Mouse (Mus musculus): Measurements from ENCODE around the gene Map6. TPM values are rescaled to one million over a fixed set of nuclear protein-coding genes. Genes with fewer than 3 reads are reported as not detected.

The Map6 gene
- polyA plus RNA-seq, 1 experiment from 2014 or later = 57.0 TPM

GRCm38 (mm10) chr7:99268951-99269945 is 2.0 kb downstream of the Map6 start:
- no peaks in the 10 kb centered on the region for H3K36me3 ChIP-seq (ENCODE audit: control insufficient read depth, insufficient read depth, low read length)
- peak overlapping the region; percentile 80 for H3K9ac ChIP-seq (ENCODE audit: low read length)
- peaks cover 24% of the 10 kb centered on the region for H3K27me3 ChIP-seq (ENCODE audit: control insufficient read depth, insufficient read depth, low read length)
- H3K4me3 ChIP-seq (ENCODE audit: low read depth, low read length) = peak overlapping the region; percentile 73
- H3K4me2 ChIP-seq (ENCODE audit: low read depth) = peak overlapping the region; percentile 97
- peak; percentile 28 for DNase-seq (ENCODE audit: low spot score)
- no peak overlapping the region for H3K27ac ChIP-seq (ENCODE audit: low read depth, low read length)
- WGBS = 8% methylated on average over 42 of the region's 42 CpGs
- H3K4me1 ChIP-seq (ENCODE audit: control insufficient read depth, insufficient read depth, low read length) = peaks cover 19% of the 10 kb centered on the region
- H3K9me3 ChIP-seq (ENCODE audit: control insufficient read depth, low read length) = no peaks in the 10 kb centered on the region
- ATAC-seq (ENCODE audit: insufficient read depth, low FRiP score, low TSS enrichment) = no peak; the same call in 1 of the 2 replicates

GRCm38 (mm10) chr7:99271630-99272029 is 4.4 kb downstream of the Map6 start:
- H3K36me3 ChIP-seq (ENCODE audit: control insufficient read depth, insufficient read depth, low read length) = no peaks in the 10 kb centered on the region
- peak overlapping the region; percentile 35; the same call in 1 of the 2 replicates for H3K9ac ChIP-seq (ENCODE audit: low read length)
- H3K27ac ChIP-seq (ENCODE audit: low read depth, low read length) = peak overlapping the region; percentile 49; the same call in 1 of the 2 replicates
- peak overlapping the region; percentile 73 for H3K4me3 ChIP-seq (ENCODE audit: low read depth, low read length)
- ATAC-seq (ENCODE audit: insufficient read depth, low FRiP score, low TSS enrichment) = no peak
- no peaks in the 10 kb centered on the region for H3K9me3 ChIP-seq (ENCODE audit: control insufficient read depth, low read length)
- peaks cover 19% of the 10 kb centered on the region for H3K4me1 ChIP-seq (ENCODE audit: control insufficient read depth, insufficient read depth, low read length)
- peak overlapping the region; percentile 97 for H3K4me2 ChIP-seq (ENCODE audit: low read depth)
- WGBS = 59% methylated on average over 9 of the region's 9 CpGs
- DNase-seq (ENCODE audit: low spot score) = no peak
- H3K27me3 ChIP-seq (ENCODE audit: control insufficient read depth, insufficient read depth, low read length) = peaks cover 20% of the 10 kb centered on the region

- Histone ChIP-seq H3K9me3 (ENCODE audit: control insufficient read depth, low read length) (no peaks in the 10 kb centered on the region), H3K27me3 (ENCODE audit: control insufficient read depth, insufficient read depth, low read length) (no peaks in the 10 kb centered on the region), H3K4me3 (ENCODE audit: low read depth, low read length) (no peak overlapping the region), H3K36me3 (ENCODE audit: control insufficient read depth, insufficient read depth, low read length) (no peaks in the 10 kb centered on the region), H3K27ac (ENCODE audit: low read depth, low read length) (no peak overlapping the region), H3K9ac (ENCODE audit: low read length) (no peak overlapping the region), H3K4me2 (ENCODE audit: low read depth) (no peak overlapping the region), H3K4me1 (ENCODE audit: control insufficient read depth, insufficient read depth, low read length) (peaks cover 10% of the 10 kb centered on the region)
- 73% methylated on average over 6 of the region's 6 CpGs for WGBS
- DNase-seq (ENCODE audit: low spot score) (no peak), ATAC-seq (ENCODE audit: insufficient read depth, low FRiP score, low TSS enrichment) (no peak)
Observed at GRCm38 (mm10) chr7:99275131-99275530, 7.9 kb downstream of the Map6 start.

- Histone ChIP-seq H3K9ac (ENCODE audit: low read length) (no peak overlapping the region), H3K36me3 (ENCODE audit: control insufficient read depth, insufficient read depth, low read length) (no peaks in the 10 kb centered on the region), H3K27me3 (ENCODE audit: control insufficient read depth, insufficient read depth, low read length) (no peaks in the 10 kb centered on the region), H3K4me1 (ENCODE audit: control insufficient read depth, insufficient read depth, low read length) (0 out of 2 replicates have a peak, but pooled peaks cover 4% of the 10 kb centered on the region), H3K27ac (ENCODE audit: low read depth, low read length) (no peak overlapping the region), H3K9me3 (ENCODE audit: control insufficient read depth, low read length) (no peaks in the 10 kb centered on the region), H3K4me2 (ENCODE audit: low read depth) (no peak overlapping the region), H3K4me3 (ENCODE audit: low read depth, low read length) (no peak overlapping the region)
- no peak for DNase-seq (ENCODE audit: low spot score)
- no peak for ATAC-seq (ENCODE audit: insufficient read depth, low FRiP score, low TSS enrichment)
- 82% methylated on average over 1 of the region's 1 CpGs for WGBS
Observed at GRCm38 (mm10) chr7:99276679-99277078, 9.4 kb downstream of the Map6 start.

- no peaks in the 10 kb centered on the region for H3K27me3 ChIP-seq (ENCODE audit: control insufficient read depth, insufficient read depth, low read length)
- H3K27ac ChIP-seq (ENCODE audit: low read depth, low read length) = no peak overlapping the region
- no peaks in the 10 kb centered on the region for H3K36me3 ChIP-seq (ENCODE audit: control insufficient read depth, insufficient read depth, low read length)
- DNase-seq (ENCODE audit: low spot score) = no peak
- WGBS = 95% methylated on average over 8 of the region's 8 CpGs
- ATAC-seq (ENCODE audit: insufficient read depth, low FRiP score, low TSS enrichment) = no peak
- no peak overlapping the region for H3K9ac ChIP-seq (ENCODE audit: low read length)
- no peaks in the 10 kb centered on the region for H3K4me1 ChIP-seq (ENCODE audit: control insufficient read depth, insufficient read depth, low read length)
- no peak overlapping the region for H3K4me3 ChIP-seq (ENCODE audit: low read depth, low read length)
- no peaks in the 10 kb centered on the region for H3K9me3 ChIP-seq (ENCODE audit: control insufficient read depth, low read length)
- no peak overlapping the region for H3K4me2 ChIP-seq (ENCODE audit: low read depth)
Observed at GRCm38 (mm10) chr7:99278309-99278708, 11.1 kb downstream of the Map6 start.

GRCm38 (mm10) chr7:99279586-99279985 is 12.3 kb downstream of the Map6 start:
- whole genome bisulfite sequencing = 68% methylated on average over 8 of the region's 8 CpGs
- H3K27ac ChIP-seq (ENCODE audit: low read depth, low read length) = no peak overlapping the region
- no peaks in the 10 kb centered on the region for H3K9me3 ChIP-seq (ENCODE audit: control insufficient read depth, low read length)

GRCm38 (mm10) chr7:99287287-99287686 is 20.0 kb downstream of the Map6 start:
- H3K9ac ChIP-seq (ENCODE audit: low read length) = no peak overlapping the region
- ATAC-seq (ENCODE audit: insufficient read depth, low FRiP score, low TSS enrichment) (peak; percentile 98), DNase-seq (ENCODE audit: low spot score) (peak; percentile 80)
- H3K27me3 ChIP-seq (ENCODE audit: control insufficient read depth, insufficient read depth, low read length) = no peaks in the 10 kb centered on the region
- WGBS = 7% methylated on average over 3 of the region's 3 CpGs
- peak overlapping the region; percentile 47 for H3K27ac ChIP-seq (ENCODE audit: low read depth, low read length)
- no peaks in the 10 kb centered on the region for H3K9me3 ChIP-seq (ENCODE audit: control insufficient read depth, low read length)
- peaks cover 8% of the 10 kb centered on the region; the same call in 1 of the 2 replicates for H3K4me1 ChIP-seq (ENCODE audit: control insufficient read depth, insufficient read depth, low read length)
- H3K4me2 ChIP-seq (ENCODE audit: low read depth) = no peak overlapping the region
- H3K36me3 ChIP-seq (ENCODE audit: control insufficient read depth, insufficient read depth, low read length) = no peaks in the 10 kb centered on the region
- no peak overlapping the region for H3K4me3 ChIP-seq (ENCODE audit: low read depth, low read length)

More at GRCm38 (mm10) chr7:99279586-99279985, 12.3 kb downstream of the Map6 start:
- Histone ChIP-seq H3K36me3 (ENCODE audit: control insufficient read depth, insufficient read depth, low read length) (no peaks in the 10 kb centered on the region), H3K4me1 (ENCODE audit: control insufficient read depth, insufficient read depth, low read length) (no peaks in the 10 kb centered on the region), H3K27me3 (ENCODE audit: control insufficient read depth, insufficient read depth, low read length) (no peaks in the 10 kb centered on the region), H3K4me2 (ENCODE audit: low read depth) (no peak overlapping the region), H3K4me3 (ENCODE audit: low read depth, low read length) (no peak overlapping the region), H3K9ac (ENCODE audit: low read length) (no peak overlapping the region)
- DNase-seq (ENCODE audit: low spot score) (no peak), ATAC-seq (ENCODE audit: insufficient read depth, low FRiP score, low TSS enrichment) (no peak)

GRCm38 (mm10) chr7:99290008-99290407 is 22.8 kb downstream of the Map6 start:
- Histone ChIP-seq H3K36me3 (ENCODE audit: control insufficient read depth, insufficient read depth, low read length) (peaks cover 2% of the 10 kb centered on the region; the same call in 1 of the 2 replicates), H3K9me3 (ENCODE audit: control insufficient read depth, low read length) (no peaks in the 10 kb centered on the region), H3K4me3 (ENCODE audit: low read depth, low read length) (no peak overlapping the region), H3K4me1 (ENCODE audit: control insufficient read depth, insufficient read depth, low read length) (peaks cover 8% of the 10 kb centered on the region; the same call in 1 of the 2 replicates), H3K27me3 (ENCODE audit: control insufficient read depth, insufficient read depth, low read length) (no peaks in the 10 kb centered on the region), H3K4me2 (ENCODE audit: low read depth) (no peak overlapping the region), H3K27ac (ENCODE audit: low read depth, low read length) (no peak overlapping the region), H3K9ac (ENCODE audit: low read length) (no peak overlapping the region)
- DNase-seq (ENCODE audit: low spot score) = no peak
- no peak for ATAC-seq (ENCODE audit: insufficient read depth, low FRiP score, low TSS enrichment)
- WGBS = 73% methylated on average over 8 of the region's 8 CpGs
